Mouse (Mus musculus) lung, adult 2 months (tissue): ENCODE results near the gene Atp8a1.

Experiments
- CTCF ChIP-seq: fragments of 200-500 bp; IDR thresholded peaks from 2 replicates; pipeline ENCODE4 v1.5.1; 2011; ENCODE audit warnings: mild to moderate bottlenecking, low read length, control low read depth; ENCODE audit not compliant: insufficient read depth
- POLR2A ChIP-seq: fragments of 200-500 bp; IDR thresholded peaks from 2 replicates; pipeline ENCODE4 v1.6.1; 2011; ENCODE audit warnings: low read depth, mild to moderate bottlenecking, control low read depth, low read length, borderline replicate concordance; ENCODE audit errors: extremely low read depth

GRCm38 (mm10) chr5:67802174-67803030 lies 44.8 kb downstream of the Atp8a1 start:
- TF ChIP-seq POLR2A (no peak), CTCF (no peak)
